Mouse (Mus musculus) neutrophil, adult 59 days (primary cell): ENCODE results near the gene Vmn2r12. TPM values are rescaled to one million over a fixed set of nuclear protein-coding genes. Genes with fewer than 3 reads are reported as not detected.

Source experiments
- total RNA-seq, 2 experiments: library from RNA; stranded (reverse); gene quantifications; 1 replicate in 1 of 2; 2 replicates in 1 of 2; pipeline ENCODE4 v1.2.4; 2023

Gene Vmn2r12
- total RNA-seq: not detected

GRCm38 (mm10) chr5:109097850-109098249 is at the start of gene Vmn2r12:
Gene Vmn2r12 (minus strand): TSS chr5:109097950.

GRCm38 (mm10) chr5:109059469-109059868 is 38.3 kb downstream of the Vmn2r12 start, which contains the start of gene Vmn2r11:
Gene Vmn2r11 (minus strand): TSS chr5:109059569.

Other genes with a start within 250 kb of the Vmn2r12 start
- gene Vmn2r9, start 245.3 kb downstream of the Vmn2r12 start, total RNA-seq: not detected
- gene Vmn2r10, start 91.4 kb downstream of the Vmn2r12 start, total RNA-seq: not detected
- not detected for gene Vmn2r11, start 38.4 kb downstream of the Vmn2r12 start, total RNA-seq
- not detected for gene Vmn2r13, start 94.2 kb upstream of the Vmn2r12 start, total RNA-seq
- gene Vmn2r14, start 126.8 kb upstream of the Vmn2r12 start, total RNA-seq: not detected
- gene Vmn2r15, start 199.7 kb upstream of the Vmn2r12 start, total RNA-seq: not detected
- not detected for gene Vmn2r16, start 232.2 kb upstream of the Vmn2r12 start, total RNA-seq